Mouse (Mus musculus): ENCODE data around the gene Aprt. TPM values are rescaled to one million over a fixed set of nuclear protein-coding genes. Genes with fewer than 3 reads are reported as not detected.
A peak's percentile ranks its signal among the peaks of the same experiment; 100 is the strongest.

Aprt gene
- polyA plus RNA-seq, 1 experiment from 2014 or later: 291 TPM

- peak overlapping the region; percentile 94 for H3K9ac ChIP-seq (ENCODE audit: low read depth, low read length)
- peaks cover 34% of the 10 kb centered on the region for H3K4me1 ChIP-seq (ENCODE audit: control insufficient read depth, insufficient read depth, low read length)
- peak overlapping the region; percentile 77 for H3K4me2 ChIP-seq (ENCODE audit: low read depth, low read length)
- H3K9me3 ChIP-seq (ENCODE audit: control insufficient read depth, low read length): no peaks in the 10 kb centered on the region
- H3K27me3 ChIP-seq (replicated peaks; ENCODE audit: control insufficient read depth, insufficient read depth, low read length): no peaks in the 10 kb centered on the region
- WGBS: no CpG with 5 or more reads among the region's 43 CpGs
- DNase-seq (ENCODE audit: low spot score): no peak
- H3K4me3 ChIP-seq (ENCODE audit: low read depth, low read length): peak overlapping the region; percentile 78
- no peak; the same call in 1 of the 2 replicates for ATAC-seq (ENCODE audit: low read depth)
- H3K27ac ChIP-seq (replicated peaks; ENCODE audit: low read depth, low read length): peak overlapping the region; percentile 91
- H3K36me3 ChIP-seq (ENCODE audit: control insufficient read depth, insufficient read depth, low read length): no peaks in the 10 kb centered on the region
These were observed 25.8 kb downstream of the Aprt start for GRCm38 (mm10) chr8:122550995-122551264.

- H3K27ac ChIP-seq (replicated peaks; ENCODE audit: low read depth, low read length): peak overlapping the region; percentile 91
- peak overlapping the region; percentile 78 for H3K4me3 ChIP-seq (ENCODE audit: low read depth, low read length)
- H3K27me3 ChIP-seq (replicated peaks; ENCODE audit: control insufficient read depth, insufficient read depth, low read length): no peaks in the 10 kb centered on the region
- peak overlapping the region; percentile 94 for H3K9ac ChIP-seq (ENCODE audit: low read depth, low read length)
- no peaks in the 10 kb centered on the region for H3K36me3 ChIP-seq (ENCODE audit: control insufficient read depth, insufficient read depth, low read length)
- H3K9me3 ChIP-seq (ENCODE audit: control insufficient read depth, low read length): no peaks in the 10 kb centered on the region
- 3% methylated on average over 32 of the region's 52 CpGs for WGBS
- ATAC-seq (ENCODE audit: low read depth): peak; percentile 53
- H3K4me1 ChIP-seq (ENCODE audit: control insufficient read depth, insufficient read depth, low read length): peaks cover 30% of the 10 kb centered on the region
- peak; percentile 63 for DNase-seq (ENCODE audit: low spot score)
- H3K4me2 ChIP-seq (ENCODE audit: low read depth, low read length): peak overlapping the region; percentile 77
These were observed 26.3 kb downstream of the Aprt start for GRCm38 (mm10) chr8:122550234-122550994.

- Histone ChIP-seq H3K4me3 (ENCODE audit: low read depth, low read length) (peak overlapping the region; percentile 78; the same call in 1 of the 2 replicates), H3K27ac (replicated peaks; ENCODE audit: low read depth, low read length) (no peak overlapping the region), H3K36me3 (ENCODE audit: control insufficient read depth, insufficient read depth, low read length) (no peaks in the 10 kb centered on the region), H3K9ac (ENCODE audit: low read depth, low read length) (peak overlapping the region; percentile 40; the same call in 1 of the 2 replicates), H3K4me2 (ENCODE audit: low read depth, low read length) (peak overlapping the region; percentile 77), H3K27me3 (replicated peaks; ENCODE audit: control insufficient read depth, insufficient read depth, low read length) (no peaks in the 10 kb centered on the region), H3K4me1 (ENCODE audit: control insufficient read depth, insufficient read depth, low read length) (peaks cover 23% of the 10 kb centered on the region), H3K9me3 (ENCODE audit: control insufficient read depth, low read length) (no peaks in the 10 kb centered on the region)
- ATAC-seq (ENCODE audit: low read depth): no peak
- DNase-seq (ENCODE audit: low spot score): no peak
- whole genome bisulfite sequencing: 81% methylated on average over 3 of the region's 3 CpGs
These were observed 27.7 kb downstream of the Aprt start for GRCm38 (mm10) chr8:122548891-122549439.

GRCm38 (mm10) chr8:122548331-122548730, 28.4 kb downstream of the Aprt start:
- Histone ChIP-seq H3K9me3 (ENCODE audit: control insufficient read depth, low read length) (no peaks in the 10 kb centered on the region), H3K4me3 (ENCODE audit: low read depth, low read length) (no peak overlapping the region), H3K27ac (replicated peaks; ENCODE audit: low read depth, low read length) (no peak overlapping the region), H3K4me1 (ENCODE audit: control insufficient read depth, insufficient read depth, low read length) (peaks cover 23% of the 10 kb centered on the region), H3K9ac (ENCODE audit: low read depth, low read length) (no peak overlapping the region), H3K27me3 (replicated peaks; ENCODE audit: control insufficient read depth, insufficient read depth, low read length) (no peaks in the 10 kb centered on the region), H3K36me3 (ENCODE audit: control insufficient read depth, insufficient read depth, low read length) (no peaks in the 10 kb centered on the region), H3K4me2 (ENCODE audit: low read depth, low read length) (peak overlapping the region; percentile 77; the same call in 1 of the 2 replicates)
- WGBS: 66% methylated on average over 13 of the region's 13 CpGs
- no peak for DNase-seq (ENCODE audit: low spot score)
- ATAC-seq (ENCODE audit: low read depth): no peak

GRCm38 (mm10) chr8:122547815-122548214, 28.9 kb downstream of the Aprt start:
- DNase-seq (ENCODE audit: low spot score) (peak; percentile 51), ATAC-seq (ENCODE audit: low read depth) (no peak)
- no peaks in the 10 kb centered on the region for H3K36me3 ChIP-seq (ENCODE audit: control insufficient read depth, insufficient read depth, low read length)
- H3K27me3 ChIP-seq (replicated peaks; ENCODE audit: control insufficient read depth, insufficient read depth, low read length): no peaks in the 10 kb centered on the region
- no peaks in the 10 kb centered on the region for H3K9me3 ChIP-seq (ENCODE audit: control insufficient read depth, low read length)
- H3K27ac ChIP-seq (replicated peaks; ENCODE audit: low read depth, low read length): no peak overlapping the region
- H3K4me1 ChIP-seq (ENCODE audit: control insufficient read depth, insufficient read depth, low read length): peaks cover 23% of the 10 kb centered on the region
- H3K9ac ChIP-seq (ENCODE audit: low read depth, low read length): 0 out of 2 replicates have a peak overlapping the region, but pooled peaks have one; percentile 19
- no peak overlapping the region for H3K4me3 ChIP-seq (ENCODE audit: low read depth, low read length)
- 27% methylated on average over 5 of the region's 5 CpGs for WGBS
- peak overlapping the region; percentile 18; the same call in 1 of the 2 replicates for H3K4me2 ChIP-seq (ENCODE audit: low read depth, low read length)

GRCm38 (mm10) chr8:122546811-122547453, 29.8 kb downstream of the Aprt start:
- ATAC-seq (ENCODE audit: low read depth) (no peak), DNase-seq (ENCODE audit: low spot score) (no peak)
- Histone ChIP-seq H3K27ac (replicated peaks; ENCODE audit: low read depth, low read length) (peak overlapping the region; percentile 33; the same call in 1 of the 2 replicates), H3K4me2 (ENCODE audit: low read depth, low read length) (peak overlapping the region; percentile 18; the same call in 1 of the 2 replicates), H3K36me3 (ENCODE audit: control insufficient read depth, insufficient read depth, low read length) (no peaks in the 10 kb centered on the region), H3K4me3 (ENCODE audit: low read depth, low read length) (no peak overlapping the region), H3K27me3 (replicated peaks; ENCODE audit: control insufficient read depth, insufficient read depth, low read length) (no peaks in the 10 kb centered on the region), H3K9ac (ENCODE audit: low read depth, low read length) (0 out of 2 replicates have a peak overlapping the region, but pooled peaks have one; percentile 19), H3K9me3 (ENCODE audit: control insufficient read depth, low read length) (no peaks in the 10 kb centered on the region), H3K4me1 (ENCODE audit: control insufficient read depth, insufficient read depth, low read length) (peaks cover 23% of the 10 kb centered on the region)
- WGBS: 70% methylated on average over 24 of the region's 24 CpGs

GRCm38 (mm10) chr8:122546066-122546755, 30.5 kb downstream of the Aprt start:
- Histone ChIP-seq H3K27ac (replicated peaks; ENCODE audit: low read depth, low read length) (no peak overlapping the region), H3K9ac (ENCODE audit: low read depth, low read length) (no peak overlapping the region), H3K4me1 (ENCODE audit: control insufficient read depth, insufficient read depth, low read length) (peaks cover 23% of the 10 kb centered on the region), H3K4me2 (ENCODE audit: low read depth, low read length) (no peak overlapping the region), H3K4me3 (ENCODE audit: low read depth, low read length) (no peak overlapping the region), H3K9me3 (ENCODE audit: control insufficient read depth, low read length) (no peaks in the 10 kb centered on the region), H3K36me3 (ENCODE audit: control insufficient read depth, insufficient read depth, low read length) (no peaks in the 10 kb centered on the region), H3K27me3 (replicated peaks; ENCODE audit: control insufficient read depth, insufficient read depth, low read length) (no peaks in the 10 kb centered on the region)
- no peak for ATAC-seq (ENCODE audit: low read depth)
- 83% methylated on average over 6 of the region's 7 CpGs for WGBS
- no peak for DNase-seq (ENCODE audit: low spot score)

- H3K27ac ChIP-seq (replicated peaks; ENCODE audit: low read depth, low read length): no peak overlapping the region
These were observed 32.6 kb downstream of the Aprt start for GRCm38 (mm10) chr8:122544138-122544537.

More at GRCm38 (mm10) chr8:122544138-122544537, 32.6 kb downstream of the Aprt start:
- no peak overlapping the region for H3K4me2 ChIP-seq (ENCODE audit: low read depth, low read length)
- 83% methylated on average over 8 of the region's 8 CpGs for WGBS
- peaks cover 13% of the 10 kb centered on the region for H3K4me1 ChIP-seq (ENCODE audit: control insufficient read depth, insufficient read depth, low read length)
- H3K9ac ChIP-seq (ENCODE audit: low read depth, low read length): no peak overlapping the region
- no peaks in the 10 kb centered on the region for H3K36me3 ChIP-seq (ENCODE audit: control insufficient read depth, insufficient read depth, low read length)
- no peak for DNase-seq (ENCODE audit: low spot score)
- no peak overlapping the region for H3K4me3 ChIP-seq (ENCODE audit: low read depth, low read length)
- H3K9me3 ChIP-seq (ENCODE audit: control insufficient read depth, low read length): no peaks in the 10 kb centered on the region
- ATAC-seq (ENCODE audit: low read depth): no peak
- H3K27me3 ChIP-seq (replicated peaks; ENCODE audit: control insufficient read depth, insufficient read depth, low read length): no peaks in the 10 kb centered on the region
